Comparison of ENCODE assay signal across 8 mouse cellular contexts in the genomic region with DNA sequence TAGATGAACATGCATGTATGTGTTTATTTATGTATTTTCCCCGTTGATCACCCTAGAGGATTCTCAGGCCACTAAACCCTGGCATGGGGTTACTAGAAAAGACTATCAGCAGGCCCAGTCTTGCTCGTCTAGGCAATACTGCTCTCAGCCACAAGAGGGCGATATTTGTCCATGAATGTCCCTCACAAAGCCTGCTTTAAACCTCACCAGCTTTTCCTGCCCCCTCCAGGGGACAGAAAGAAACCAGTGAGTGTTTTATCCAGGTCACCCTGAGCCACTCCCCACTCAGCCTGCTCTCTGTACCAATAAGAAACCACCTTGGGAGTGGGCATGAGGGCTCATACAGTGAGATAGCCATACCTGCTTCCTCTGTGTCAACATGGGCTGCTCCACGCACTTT. TPM values are rescaled to one million over a fixed set of nuclear protein-coding genes. Genes with fewer than 3 reads are reported as not detected.
DNase-seq lines count a peak whose midpoint lies in the region; ATAC-seq lines count a peak whose summit lies in the region.

No protein-coding gene starts in this region.

- 21% methylated on average over 4 of the region's 4 CpGs for WGBS in hindbrain, embryonic 11.5 days
- WGBS in lung, embryonic 16.5 days, result 14% methylated on average over 4 of the region's 4 CpGs

- no peaks in the 10 kb centered on the region for H3K4me1 ChIP-seq in hindbrain, embryonic 11.5 days (replicated peaks; ENCODE audit: control insufficient read depth, insufficient read depth, low read length)
- H3K4me1 ChIP-seq in lung, embryonic 16.5 days (replicated peaks; ENCODE audit: control insufficient read depth, insufficient read depth, low read length), result no peaks in the 10 kb centered on the region

- no peaks in the 10 kb centered on the region for H3K9me3 ChIP-seq in hindbrain, embryonic 11.5 days (ENCODE audit: control insufficient read depth, low read length)
- H3K9me3 ChIP-seq in lung, embryonic 16.5 days (ENCODE audit: control insufficient read depth, low read length), result no peaks in the 10 kb centered on the region

- H3K9ac ChIP-seq in hindbrain, embryonic 11.5 days (ENCODE audit: low read depth, low read length), result no peak overlapping the region
- peak overlapping the region; percentile 29; the same call in 1 of the 2 replicates for H3K9ac ChIP-seq in lung, embryonic 16.5 days (ENCODE audit: low read length)

- H3K27me3 ChIP-seq in hindbrain, embryonic 11.5 days (ENCODE audit: control insufficient read depth, insufficient read depth, low read length), result no peaks in the 10 kb centered on the region
- H3K27me3 ChIP-seq in lung, embryonic 16.5 days (ENCODE audit: control insufficient read depth, insufficient read depth, low read depth, low read length), result no peaks in the 10 kb centered on the region

- ATAC-seq in hindbrain, embryonic 11.5 days (ENCODE audit: low FRiP score), result 0 out of 2 replicates have a peak, but pooled peaks have one; percentile 45
- peak; percentile 92 for ATAC-seq in lung, embryonic 16.5 days (ENCODE audit: low read depth)

- DNase-seq in Muller cell, postnatal 12 days (ENCODE audit: inconsistent ontology term), result peak; percentile 74
- peak; percentile 83 for DNase-seq in cerebellum, adult 9-10 months
- peak; percentile 72 to 93 for DNase-seq in frontal cortex, adult 2 months (ENCODE audit: extremely low spot score in 1 of 2, low spot score in 1 of 2)
- peak; percentile 92 for DNase-seq in hindbrain, embryonic 11.5 days (ENCODE audit: low spot score)
- peak; percentile 77 for DNase-seq in layer of hippocampus, adult 9-10 months (ENCODE audit: low spot score)
- peak; percentile 69 for DNase-seq in ovary, postnatal 36 days (ENCODE audit: low spot score)
- peak; percentile 58 to 78 for DNase-seq in thymus, postnatal 10 days (ENCODE audit: low spot score in 2 of 2)

- no peak overlapping the region for H3K4me3 ChIP-seq in hindbrain, embryonic 11.5 days (ENCODE audit: low read depth, low read length)
- H3K4me3 ChIP-seq in lung, embryonic 16.5 days (ENCODE audit: low read length), result no peak overlapping the region

- no peaks in the 10 kb centered on the region for H3K36me3 ChIP-seq in hindbrain, embryonic 11.5 days (ENCODE audit: control insufficient read depth, insufficient read depth, low read length)
- H3K36me3 ChIP-seq in lung, embryonic 16.5 days (ENCODE audit: control insufficient read depth, insufficient read depth, low read length), result no peaks in the 10 kb centered on the region

- no peak overlapping the region for H3K4me2 ChIP-seq in hindbrain, embryonic 11.5 days (replicated peaks; ENCODE audit: low read depth, low read length)
- H3K4me2 ChIP-seq in lung, embryonic 16.5 days (ENCODE audit: low read depth, low read length), result peak overlapping the region; percentile 18; the same call in 1 of the 2 replicates

- H3K27ac ChIP-seq in hindbrain, embryonic 11.5 days (ENCODE audit: low read depth, low read length), result no peak overlapping the region
- peak overlapping the region; percentile 31; the same call in 1 of the 2 replicates for H3K27ac ChIP-seq in lung, embryonic 16.5 days (ENCODE audit: low read length)

RNA-seq across cellular contexts. Expression of a gene that starts 21.1 kb away (rescaled TPM):
- 77.4 and 82.5 TPM in 2 replicates for polyA plus RNA-seq in frontal cortex, adult 2 months (2012; rRNA removed)
- polyA plus RNA-seq in hindbrain, embryonic 11.5 days (2014; fragmentation: Nextera tagmentation; extraction: Ambion mirVana), result 119 TPM in 2 replicates
- 92.8 and 93.7 TPM in 2 replicates for polyA plus RNA-seq in lung, embryonic 16.5 days (2015; fragmentation: Nextera tagmentation; extraction: Ambion mirVana)

RNA-seq across cellular contexts. Expression of a gene that starts 24.0 kb away (rescaled TPM):
- 394 and 432 TPM in 2 replicates for polyA plus RNA-seq in frontal cortex, adult 2 months (2012; rRNA removed)
- polyA plus RNA-seq in hindbrain, embryonic 11.5 days (2014; fragmentation: Nextera tagmentation; extraction: Ambion mirVana), result 340 and 348 TPM in 2 replicates
- polyA plus RNA-seq in lung, embryonic 16.5 days (2015; fragmentation: Nextera tagmentation; extraction: Ambion mirVana), result 286 and 300 TPM in 2 replicates

RNA-seq across cellular contexts. Expression of a gene that starts 37.3 kb away (rescaled TPM):
- polyA plus RNA-seq in frontal cortex, adult 2 months (2012; rRNA removed), result 0.12 and 0.21 TPM in 2 replicates
- 0.32 TPM in 1 of 2 replicates, not detected in the other for polyA plus RNA-seq in hindbrain, embryonic 11.5 days (2014; fragmentation: Nextera tagmentation; extraction: Ambion mirVana)
- polyA plus RNA-seq in lung, embryonic 16.5 days (2015; fragmentation: Nextera tagmentation; extraction: Ambion mirVana), result 5.1 and 6.2 TPM in 2 replicates

RNA-seq across cellular contexts. Expression of a gene that starts 46.1 kb away (rescaled TPM):
- 11.3 and 11.6 TPM in 2 replicates for polyA plus RNA-seq in frontal cortex, adult 2 months (2012; rRNA removed)
- 30.9 and 35.9 TPM in 2 replicates for polyA plus RNA-seq in hindbrain, embryonic 11.5 days (2014; fragmentation: Nextera tagmentation; extraction: Ambion mirVana)
- 5.9 and 7.2 TPM in 2 replicates for polyA plus RNA-seq in lung, embryonic 16.5 days (2015; fragmentation: Nextera tagmentation; extraction: Ambion mirVana)

RNA-seq across cellular contexts. Expression of a gene that starts 57.7 kb away (rescaled TPM):
- 36.3 and 39.0 TPM in 2 replicates for polyA plus RNA-seq in frontal cortex, adult 2 months (2012; rRNA removed)
- polyA plus RNA-seq in hindbrain, embryonic 11.5 days (2014; fragmentation: Nextera tagmentation; extraction: Ambion mirVana), result 26.0 and 32.4 TPM in 2 replicates
- 56.1 and 63.0 TPM in 2 replicates for polyA plus RNA-seq in lung, embryonic 16.5 days (2015; fragmentation: Nextera tagmentation; extraction: Ambion mirVana)
